13 mouse cellular contexts compared by ENCODE assay signal in the genomic region with DNA sequence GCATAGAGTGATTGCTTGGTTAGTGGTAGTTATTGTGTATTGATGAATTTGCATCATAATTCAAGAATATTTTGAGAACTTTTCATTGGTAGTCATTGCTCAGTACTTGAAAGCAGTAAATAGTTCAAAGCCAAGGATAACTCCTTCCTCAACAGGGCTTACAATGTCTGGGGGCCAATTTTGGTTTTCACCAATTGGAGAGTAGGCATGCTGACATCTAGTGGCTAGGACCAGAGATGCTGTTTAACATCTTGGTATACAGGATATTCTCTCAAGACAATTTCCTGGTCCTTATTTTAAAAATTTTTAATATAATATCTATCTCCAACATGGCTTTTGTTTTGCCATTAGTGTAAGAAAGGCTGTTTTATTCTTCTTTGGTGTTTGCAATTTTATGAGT. TPM values are rescaled to one million over a fixed set of nuclear protein-coding genes. Genes with fewer than 3 reads are reported as not detected.
DNase-seq lines count a peak whose midpoint lies in the region; ATAC-seq and TF ChIP-seq lines count a peak whose summit lies in the region.
"Had no signal": no experiment of that assay in that cellular context is flagged by ENCODE, and none has a peak within 500 bp of the region (broad histone marks: within the 10 kb centered on the region; RNA-seq: fewer than 3 reads in every experiment).

No protein-coding gene starts in this region.

- no peaks in the 10 kb centered on the region for H3K9me3 ChIP-seq in neural tube, embryonic 15.5 days (replicated peaks)
- H3K9me3 ChIP-seq: liver, embryonic 13.5 days had no signal

- intact Hi-C loops in left cerebral cortex, adult 2 months (cut with DNase I) = loop anchor here (2.0 kb wide), 1 partner anchor 223 kb away; no protein-coding TSS in a partner anchor

- no peaks in the 10 kb centered on the region for H3K4me1 ChIP-seq in neural tube, embryonic 15.5 days
- H3K4me1 ChIP-seq: liver, embryonic 13.5 days had no signal

- H3K4me3 ChIP-seq in left cerebral cortex, adult 2 months = no peak overlapping the region
- no peak overlapping the region for H3K4me3 ChIP-seq in neural tube, embryonic 15.5 days (replicated peaks)
- H3K4me3 ChIP-seq: liver, embryonic 13.5 days had no signal

- H3K27ac ChIP-seq in left cerebral cortex, adult 2 months = no peak overlapping the region
- H3K27ac ChIP-seq in neural tube, embryonic 15.5 days (replicated peaks) = no peak overlapping the region
- H3K27ac ChIP-seq: liver, embryonic 13.5 days had no signal

- peak; percentile 48 for TF ChIP-seq CTCF in left cerebral cortex, adult 2 months (IDR thresholded peaks at IDR 0.05)

- H3K4me2 ChIP-seq in neural tube, embryonic 15.5 days = no peak overlapping the region
- H3K4me2 ChIP-seq: liver, embryonic 13.5 days; midbrain, embryonic 11.5 days had no signal

- no peaks in the 10 kb centered on the region for H3K36me3 ChIP-seq in neural tube, embryonic 15.5 days

- H3K9ac ChIP-seq in neural tube, embryonic 15.5 days (replicated peaks) = no peak overlapping the region
- H3K9ac ChIP-seq: liver, embryonic 13.5 days had no signal

- ATAC-seq in neural tube, embryonic 15.5 days (ENCODE audit: low FRiP score) = no peak

- DNase-seq in cerebellum, adult 9-10 months = peak; percentile 28
- DNase-seq in cerebellum, adult 11 months = no peak
- no peak for DNase-seq in left cerebral cortex, adult 2 months (ENCODE audit: extremely low spot score in 1 of 2, low spot score in 2 of 2)
- no peak for DNase-seq in left cerebral cortex, adult 11 months (ENCODE audit: low spot score)
- DNase-seq in B cell, adult 2 months = peak; percentile 1 to 2
- DNase-seq in cerebellum, postnatal 14 days = peak; percentile 7 to 13
- no peak for DNase-seq in urinary bladder, postnatal 36 days (ENCODE audit: low spot score in 2 of 2)
- DNase-seq: kidney, postnatal 10 days; liver, embryonic 13.5 days had no signal

- H3K27me3 ChIP-seq in neural tube, embryonic 15.5 days (replicated peaks) = no peaks in the 10 kb centered on the region
- H3K27me3 ChIP-seq: liver, embryonic 13.5 days had no signal

RNA-seq across cellular contexts. Expression of gene Cenpi, which starts 46.0 kb away (rescaled TPM):
- 1 to 10 TPM in 1 of 2 experiments, under 1 TPM in 1; 0.26 to 1.0 TPM for total RNA-seq in left cerebral cortex, adult 2 months (2021)
- 5.9 and 11.3 TPM in 2 replicates for polyA plus RNA-seq in neural tube, embryonic 15.5 days (2015; fragmentation: Nextera tagmentation; extraction: Ambion mirVana)

RNA-seq across cellular contexts. Expression of gene Drp2, which starts 50.5 kb away (rescaled TPM):
- 10 to 100 TPM; 52.3 to 59.5 TPM for total RNA-seq in left cerebral cortex, adult 2 months (2021)
- 16.5 and 18.7 TPM in 2 replicates for polyA plus RNA-seq in neural tube, embryonic 15.5 days (2015; fragmentation: Nextera tagmentation; extraction: Ambion mirVana)
- total RNA-seq: hematopoietic stem cell, adult 5-6 weeks; neutrophil, adult 5-6 weeks had no signal

RNA-seq across cellular contexts. Expression of gene Tmem35a, which starts 58.8 kb away (rescaled TPM):
- 10 to 100 TPM; 58.2 to 65.8 TPM for total RNA-seq in left cerebral cortex, adult 2 months (2021)
- 104 and 132 TPM in 2 replicates for polyA plus RNA-seq in neural tube, embryonic 15.5 days (2015; fragmentation: Nextera tagmentation; extraction: Ambion mirVana)
- total RNA-seq: neutrophil, adult 5-6 weeks had no signal

Comparison
In these comparisons a context has a peak if more than half of its experiments do, and no peak if none do; other contexts are left out.
1. DNase-seq: peak in cerebellum, adult 9-10 months (single experiment), B cell, adult 2 months (2 of 2) and cerebellum, postnatal 14 days (2 of 2); none in cerebellum, adult 11 months (single experiment), left cerebral cortex, adult 2 months (0 of 2), left cerebral cortex, adult 11 months (single experiment) and urinary bladder, postnatal 36 days (0 of 2).